Mouse (Mus musculus) E14TG2a.4 (cell line): ENCODE measurements at regions not wholly inside any gene's neighbourhood (a gene's known extent, or its start where the extent isn't known, plus 50 kb on each side); places are given as distances from the start of the nearest gene placed in this dataset.

Source experiments
- CTCF ChIP-seq: conservative IDR thresholded peaks from 2 replicates; pipeline ENCODE4 v1.5.1; 2014; ENCODE audit warnings: low read length
- POU5F1 ChIP-seq: IDR thresholded peaks from 2 replicates; pipeline ENCODE4 v1.6.1; 2014; ENCODE audit warnings: low read length, borderline replicate concordance

- no peak for TF ChIP-seq POU5F1
- TF ChIP-seq CTCF, result no peak
Observed at GRCm38 (mm10) chr13:85926323-85926722, 120.4 kb downstream of the Cox7c start.
